Mouse (Mus musculus): ENCODE data around the gene Eef2.

Gene Eef2

GRCm38 (mm10) chr10:81176466-81177271 lies at the start of gene Eef2:
TSS of gene Eef2 (plus strand) at chr10:81176631.
- DNase-seq: peak; percentile 99

GRCm38 (mm10) chr10:81134181-81134587 lies 42.2 kb upstream of the Eef2 start:
- peak; percentile 92 for DNase-seq

GRCm38 (mm10) chr10:81134966-81135681 lies 41.3 kb upstream of the Eef2 start, which contains the start of gene Zbtb7a:
TSS of gene Zbtb7a (plus strand) at chr10:81135220.
- peak; percentile 59 for DNase-seq

GRCm38 (mm10) chr10:81135831-81136705 lies 40.4 kb upstream of the Eef2 start:
- DNase-seq: peak; percentile 89

GRCm38 (mm10) chr10:81136706-81137231 lies 39.7 kb upstream of the Eef2 start:
- DNase-seq: no peak

GRCm38 (mm10) chr10:81137252-81138130 lies 38.9 kb upstream of the Eef2 start:
- peak; percentile 98 for DNase-seq

- DNase-seq: peak; percentile 48
Observed at GRCm38 (mm10) chr10:81138131-81138782, 38.2 kb upstream of the Eef2 start.

- no peak for DNase-seq
Observed at GRCm38 (mm10) chr10:81138821-81139528, 37.5 kb upstream of the Eef2 start.

GRCm38 (mm10) chr10:81139529-81139846 lies 36.9 kb upstream of the Eef2 start:
- DNase-seq: no peak

- no peak for DNase-seq
Observed at GRCm38 (mm10) chr10:81140005-81140404, 36.4 kb upstream of the Eef2 start.

GRCm38 (mm10) chr10:81140717-81141454 lies 35.5 kb upstream of the Eef2 start:
- DNase-seq: peak; percentile 75

- no peak for DNase-seq
Observed at GRCm38 (mm10) chr10:81141455-81142210, 34.8 kb upstream of the Eef2 start.

GRCm38 (mm10) chr10:81142551-81142981 lies 33.9 kb upstream of the Eef2 start:
- DNase-seq: no peak

- DNase-seq: peak; percentile 59
Observed at GRCm38 (mm10) chr10:81143157-81143633, 33.2 kb upstream of the Eef2 start.

- DNase-seq: no peak
Observed at GRCm38 (mm10) chr10:81143845-81144437, 32.5 kb upstream of the Eef2 start.

- peak; percentile 61 for DNase-seq
Observed at GRCm38 (mm10) chr10:81144667-81145066, 31.8 kb upstream of the Eef2 start.

GRCm38 (mm10) chr10:81145307-81145706 lies 31.1 kb upstream of the Eef2 start:
- no peak for DNase-seq

GRCm38 (mm10) chr10:81145778-81146177 lies 30.7 kb upstream of the Eef2 start:
- DNase-seq: no peak
